Mouse (Mus musculus): ENCODE measurements around the gene Wnt5b. TPM values are rescaled to one million over a fixed set of nuclear protein-coding genes. Genes with fewer than 3 reads are reported as not detected.

Wnt5b gene
- total RNA-seq, 2 experiments from 2014 or later: 1.4 to 2.7 TPM

- DNase-seq: peak in 1 of 2 experiments; percentile 22
Measured at GRCm38 (mm10) chr6:119485486-119485885, 58.7 kb downstream of the Wnt5b start.

- DNase-seq: peak; percentile 69 to 77
Measured at GRCm38 (mm10) chr6:119482958-119483600, 61.1 kb downstream of the Wnt5b start.

- DNase-seq: peak; percentile 44 to 46
Measured at GRCm38 (mm10) chr6:119481741-119482390, 62.3 kb downstream of the Wnt5b start.

- DNase-seq: peak; percentile 28 to 52
Measured at GRCm38 (mm10) chr6:119480706-119481331, 63.3 kb downstream of the Wnt5b start.

- peak; percentile 54 to 69 for DNase-seq
Measured at GRCm38 (mm10) chr6:119479876-119480705, 64.1 kb downstream of the Wnt5b start.

GRCm38 (mm10) chr6:119479343-119479875, 64.7 kb downstream of the Wnt5b start, which contains the start of gene Fbxl14:
Gene Fbxl14, plus strand, starts transcription at chr6:119479668.
- DNase-seq: peak; percentile 68 to 85

GRCm38 (mm10) chr6:119478560-119479342, 65.4 kb downstream of the Wnt5b start:
- DNase-seq: peak; percentile 88 to 93

- no peak for DNase-seq
Measured at GRCm38 (mm10) chr6:119477686-119478310, 66.3 kb downstream of the Wnt5b start.

GRCm38 (mm10) chr6:119475988-119476387, 68.2 kb downstream of the Wnt5b start:
- no peak for DNase-seq

- DNase-seq: no peak
Measured at GRCm38 (mm10) chr6:119473992-119474391, 70.2 kb downstream of the Wnt5b start.

GRCm38 (mm10) chr6:119473446-119473845, 70.7 kb downstream of the Wnt5b start:
- no peak for DNase-seq

- no peak for DNase-seq
Measured at GRCm38 (mm10) chr6:119472705-119473104, 71.4 kb downstream of the Wnt5b start.

- peak; percentile 72 to 79 for DNase-seq
Measured at GRCm38 (mm10) chr6:119472135-119472534, 72.0 kb downstream of the Wnt5b start.

- DNase-seq: no peak
Measured at GRCm38 (mm10) chr6:119470777-119471176, 73.4 kb downstream of the Wnt5b start.

- DNase-seq: no peak
Measured at GRCm38 (mm10) chr6:119467785-119468059, 76.4 kb downstream of the Wnt5b start.

- peak; percentile 71 to 74 for DNase-seq
Measured at GRCm38 (mm10) chr6:119466921-119467784, 77.0 kb downstream of the Wnt5b start.

- DNase-seq: no peak
Measured at GRCm38 (mm10) chr6:119466161-119466560, 78.0 kb downstream of the Wnt5b start.

GRCm38 (mm10) chr6:119460391-119460790, 83.8 kb downstream of the Wnt5b start:
- no peak for DNase-seq

GRCm38 (mm10) chr6:119459041-119459440, 85.1 kb downstream of the Wnt5b start:
- no peak for DNase-seq

GRCm38 (mm10) chr6:119458166-119458565, 86.0 kb downstream of the Wnt5b start:
- peak; percentile 62 to 65 for DNase-seq

Data from adrenal gland, postnatal 36 days (tissue).